Comparison of ENCODE assay signal across 19 mouse cellular contexts in genomic region chr9:70806069-70806468, GRCm38 (mm10).
"Had no signal": no experiment of that assay in that cellular context is flagged by ENCODE, and none has a peak within 500 bp of the region (broad histone marks: within the 10 kb centered on the region; RNA-seq: fewer than 3 reads in every experiment).

No protein-coding gene starts in this region.

- ATAC-seq: liver, postnatal 0 days; lung, postnatal 0 days; midbrain, embryonic 13.5 days; midbrain, embryonic 16.5 days had no signal

- H3K4me1 ChIP-seq: limb, embryonic 13.5 days; neural tube, embryonic 13.5 days had no signal

- DNase-seq: kidney, adult 18-20 months; kidney, adult 9 months; kidney, postnatal 14 days; kidney, postnatal 4 days; left cerebral cortex, postnatal 4 days; liver; liver, postnatal 0 days; lung, embryonic 14.5 days; retina, postnatal 1 day; thymus, postnatal 4 days had no signal

- H3K36me3 ChIP-seq: limb, embryonic 13.5 days; midbrain, embryonic 10.5 days; midbrain, embryonic 13.5 days; neural tube, embryonic 13.5 days had no signal

- H3K4me2 ChIP-seq: limb, embryonic 13.5 days; lung, embryonic 14.5 days; midbrain, embryonic 13.5 days; neural tube, embryonic 13.5 days had no signal

- H3K27me3 ChIP-seq: limb, embryonic 13.5 days; midbrain, embryonic 13.5 days; neural tube, embryonic 13.5 days had no signal

- H3K27ac ChIP-seq: limb, embryonic 13.5 days; liver, embryonic 14.5 days; macrophage; midbrain, embryonic 10.5 days; midbrain, embryonic 13.5 days; neural tube, embryonic 13.5 days had no signal

- H3K9ac ChIP-seq: limb, embryonic 13.5 days; liver, embryonic 14.5 days; liver, postnatal 0 days; lung, embryonic 14.5 days; midbrain, embryonic 13.5 days; neural tube, embryonic 13.5 days had no signal

- H3K4me3 ChIP-seq: limb, embryonic 13.5 days; midbrain, embryonic 10.5 days; midbrain, embryonic 13.5 days; myocyte; neural tube, embryonic 13.5 days had no signal

- H3K9me3 ChIP-seq: limb, embryonic 13.5 days; midbrain, embryonic 10.5 days; midbrain, embryonic 13.5 days; neural tube, embryonic 13.5 days had no signal
